Mouse (Mus musculus) layer of hippocampus, adult 9-10 months (tissue): ENCODE measurements at regions not wholly inside any gene's neighbourhood (a gene's known extent, or its start where the extent isn't known, plus 50 kb on each side); places are given as distances from the start of the nearest gene placed in this dataset.

Source experiments
- DNase-seq: peaks from one replicate; pipeline ENCODE4 v3.0.0; 2022; ENCODE audit warnings: low spot score

DNA sequence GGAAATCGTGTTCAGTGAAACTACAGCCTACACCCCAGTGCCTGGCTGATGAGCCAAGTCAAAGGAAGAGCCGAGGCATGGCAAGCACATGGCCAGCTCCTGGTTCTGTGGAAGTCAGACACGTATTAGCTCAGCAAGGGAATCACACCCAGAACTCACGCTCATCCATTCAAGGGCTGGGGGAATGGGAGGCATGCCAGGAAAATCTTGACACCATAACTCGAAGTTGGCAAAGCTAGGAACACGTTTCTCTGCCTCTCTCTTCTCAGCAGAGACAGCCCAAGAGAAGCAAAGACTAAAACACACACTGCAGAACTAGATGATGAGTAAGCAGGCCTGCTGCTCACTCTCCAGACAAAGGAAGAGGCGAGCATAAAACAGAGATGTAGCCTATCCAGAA, 53.5 kb upstream of the Ypel5 start:
- peak; percentile 12 for DNase-seq

DNA sequence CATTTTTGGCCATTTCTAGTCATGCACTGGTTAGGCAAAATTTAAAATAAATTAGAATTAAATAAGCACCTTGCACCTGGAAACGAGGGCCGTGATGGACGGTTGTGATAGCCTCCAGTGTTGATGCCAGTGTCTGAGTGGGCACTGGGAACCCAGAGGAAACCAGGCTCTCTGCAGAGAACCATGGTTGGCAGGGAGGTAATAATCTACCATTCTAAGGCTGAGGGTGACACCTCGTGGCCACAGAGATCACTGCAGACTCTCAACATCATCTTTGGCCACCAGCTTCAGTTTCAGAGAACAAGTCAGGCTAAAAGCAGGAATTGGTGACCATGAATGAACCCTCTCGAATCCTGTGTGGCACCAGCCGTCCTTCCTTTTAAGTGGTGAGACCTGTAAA, 54.5 kb upstream of the Ypel5 start:
- DNase-seq, result peak; percentile 76

DNA sequence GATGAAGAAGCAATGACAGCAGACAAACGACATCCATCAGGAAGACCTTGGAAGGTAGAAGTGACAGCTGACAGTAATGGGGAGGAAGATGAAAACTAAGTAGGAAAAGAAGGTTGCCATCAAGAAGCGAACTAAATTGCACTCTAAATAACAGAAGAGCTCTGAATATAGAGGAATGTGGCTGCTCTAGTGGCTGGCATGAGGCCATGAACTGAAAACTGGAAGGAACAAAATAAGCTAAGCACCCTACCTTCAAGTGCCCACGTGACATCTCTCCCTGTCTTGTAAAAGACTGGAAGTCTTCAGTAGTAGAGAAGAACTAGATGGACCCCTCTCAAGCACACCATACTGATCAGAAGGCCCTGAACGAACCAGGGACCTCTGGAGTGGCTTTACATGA, 68.0 kb upstream of the Ypel5 start:
- no peak for DNase-seq

DNA sequence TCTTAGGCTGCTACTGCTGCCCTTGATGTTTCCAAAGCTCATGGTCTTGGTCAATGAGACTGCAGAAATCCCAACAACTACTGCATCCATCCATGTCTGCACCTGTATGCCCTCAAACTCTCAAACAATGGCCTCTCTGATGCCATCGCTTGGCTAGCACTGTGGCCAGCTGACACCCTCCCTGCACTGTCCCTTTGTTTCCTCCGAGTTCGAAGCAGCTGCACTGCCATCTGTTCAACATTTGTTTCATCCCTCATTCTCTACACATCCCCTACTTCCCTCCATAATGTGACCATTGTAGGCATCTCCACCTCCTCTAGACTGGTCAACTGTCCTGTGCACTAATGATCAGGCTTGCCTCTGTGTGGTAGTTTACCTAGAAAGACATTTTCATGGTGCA, 75.3 kb upstream of the Ypel5 start:
- no peak for DNase-seq

DNA sequence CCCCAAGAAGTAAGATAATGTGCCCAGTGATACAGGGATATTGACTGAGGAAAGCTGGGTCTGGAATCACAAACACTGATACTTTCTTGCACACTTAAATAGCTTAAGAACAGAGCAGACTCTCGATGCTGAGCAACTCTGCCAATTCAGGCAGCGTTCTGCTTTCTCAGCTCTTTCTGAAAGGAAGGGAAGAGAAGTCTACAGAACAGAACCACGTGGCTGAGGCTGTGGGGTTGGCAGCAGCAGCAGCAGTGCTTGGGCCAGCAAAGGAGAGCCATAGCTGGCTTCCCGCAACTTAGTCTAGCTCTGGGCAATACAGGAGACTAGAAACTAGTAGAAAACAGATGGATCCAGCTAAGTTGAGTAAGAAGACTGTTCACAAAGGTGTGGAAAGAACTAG, 89.8 kb upstream of the Ypel5 start:
- DNase-seq, result no peak

DNA sequence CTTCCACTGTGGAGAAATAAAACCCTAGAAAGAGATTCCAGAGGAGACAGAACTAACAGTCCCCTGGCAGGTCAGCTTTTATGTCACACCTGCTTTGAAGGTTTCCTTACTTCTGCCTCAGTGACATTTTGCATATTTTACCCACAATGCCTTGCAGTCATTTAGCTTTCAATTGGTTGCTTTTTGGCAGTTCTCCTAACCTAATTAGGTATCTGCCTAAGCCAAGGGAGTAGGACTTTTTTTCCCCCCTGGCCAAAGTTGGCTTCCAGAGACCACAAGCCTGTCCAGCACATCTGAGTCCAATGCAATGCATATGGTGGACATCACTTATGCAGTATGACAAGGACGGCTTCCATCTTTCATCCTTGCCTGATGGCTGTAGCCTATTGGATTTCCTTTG, 103.2 kb upstream of the Ypel5 start:
- DNase-seq, result no peak

DNA sequence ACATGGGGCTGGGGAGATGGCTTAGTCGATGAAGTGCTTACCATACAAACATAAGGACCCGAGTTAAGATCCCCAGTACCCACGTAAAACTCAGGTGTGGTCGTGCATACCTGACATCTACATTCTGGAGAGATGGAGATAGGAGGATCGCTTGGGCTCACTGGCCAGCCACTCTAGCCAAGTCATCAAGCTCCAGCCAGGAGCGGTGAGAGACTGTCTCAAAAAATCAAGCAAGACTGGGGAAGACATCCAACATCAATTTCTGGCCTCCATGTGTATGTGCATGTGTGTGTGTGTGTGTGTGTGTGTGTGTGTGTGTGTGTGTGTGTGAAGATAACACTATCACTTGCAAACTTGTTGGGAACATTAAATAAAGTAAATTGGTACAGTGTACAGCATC, 104.6 kb upstream of the Ypel5 start:
- DNase-seq, result no peak

DNA sequence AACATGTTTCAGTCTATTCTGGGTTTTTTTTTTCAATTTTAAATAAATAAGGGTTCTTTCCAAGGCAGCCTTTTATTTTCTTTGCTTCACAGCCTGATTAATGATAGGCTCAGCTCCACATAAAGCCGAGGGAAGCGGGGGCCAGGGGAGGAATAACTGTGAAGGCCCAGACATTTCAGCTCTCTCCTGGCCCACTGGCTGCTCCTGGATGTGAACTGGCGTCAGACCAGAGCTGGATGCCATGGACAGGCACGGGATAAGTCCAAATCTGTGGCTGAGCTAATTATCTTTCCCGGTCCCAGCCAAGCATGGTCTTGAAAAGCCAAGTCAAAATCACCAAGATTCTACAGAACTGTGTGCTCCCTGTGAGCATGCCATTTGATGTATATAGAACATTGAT, 105.1 kb upstream of the Ypel5 start:
- DNase-seq, result no peak

DNA sequence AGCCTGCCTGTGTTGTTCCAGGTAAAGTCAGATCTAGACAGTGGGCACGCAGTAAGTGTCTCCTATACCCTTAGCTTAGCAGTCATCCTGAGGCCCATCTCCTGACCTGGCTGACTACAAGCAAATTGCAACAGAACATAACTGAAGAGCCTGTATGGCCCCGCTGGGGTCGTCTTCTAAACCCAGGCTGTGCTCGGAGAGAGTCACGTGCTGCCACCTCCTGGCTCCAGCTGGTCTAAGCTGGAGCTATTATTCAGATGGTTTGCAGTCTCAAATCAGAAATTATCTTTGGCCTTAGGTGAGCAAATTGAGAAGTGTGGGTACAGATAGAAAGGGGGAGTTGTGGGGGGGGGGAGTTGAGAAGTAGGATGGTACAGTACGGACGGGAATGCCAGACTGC, 115.5 kb upstream of the Ypel5 start:
- no peak for DNase-seq

DNA sequence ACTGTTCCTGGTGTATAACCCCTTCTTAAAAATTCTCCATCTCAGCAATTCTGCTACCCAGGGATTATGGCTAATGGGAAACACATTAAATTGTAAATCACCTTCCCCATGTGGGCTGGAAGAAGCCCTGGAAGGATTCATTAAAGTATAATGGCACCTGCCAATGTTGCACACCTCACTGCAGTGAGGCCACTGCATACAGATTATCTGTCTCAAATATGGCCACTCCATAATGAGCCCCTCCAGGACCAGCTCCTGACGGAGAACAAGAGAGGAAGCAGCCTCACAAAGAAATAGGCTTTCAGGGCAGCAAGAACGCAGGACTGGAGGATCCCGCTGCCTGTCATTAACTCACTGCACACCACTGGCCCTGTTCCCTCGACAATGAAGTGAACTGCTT, 115.2 kb upstream of the Alk start:
- no peak for DNase-seq

DNA sequence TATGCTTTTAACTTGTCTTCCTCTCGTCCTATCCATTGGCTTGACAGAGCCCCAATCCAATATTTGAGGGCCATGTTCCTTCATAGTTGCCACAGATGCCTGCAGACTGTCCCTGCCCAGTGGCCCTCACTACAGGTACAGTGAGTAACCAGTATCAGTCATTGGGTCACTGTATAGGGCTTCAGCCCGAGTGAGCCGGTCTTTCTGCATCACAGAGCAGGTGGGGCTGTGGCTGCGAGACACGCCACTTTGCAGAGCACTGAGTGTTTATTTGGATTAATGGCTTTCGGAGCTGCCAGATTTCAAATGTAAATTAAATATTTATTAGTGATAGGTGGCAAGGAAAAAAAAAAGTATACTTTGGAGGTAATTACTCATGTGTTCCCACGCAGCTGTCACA, 87.2 kb upstream of the Alk start:
- DNase-seq, result no peak

DNA sequence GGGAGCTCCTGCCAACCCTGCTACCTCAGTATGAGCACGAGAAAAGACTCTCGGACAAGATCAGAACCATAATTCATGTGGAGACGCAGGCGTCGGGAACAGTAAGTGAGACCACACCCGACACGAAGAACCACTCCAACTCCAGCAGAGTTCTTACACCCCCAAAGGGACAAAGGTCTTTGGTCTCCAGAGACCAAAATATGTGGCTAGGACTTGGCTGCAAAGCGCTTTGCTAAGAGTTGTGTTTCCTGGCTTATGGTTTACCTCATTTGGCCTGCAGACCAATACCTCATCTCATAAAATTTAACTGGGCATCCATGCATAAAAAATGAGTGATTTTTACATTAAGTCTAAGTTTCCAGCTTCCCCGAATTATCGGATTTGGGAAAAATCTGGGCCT, 85.2 kb upstream of the Alk start:
- no peak for DNase-seq

DNA sequence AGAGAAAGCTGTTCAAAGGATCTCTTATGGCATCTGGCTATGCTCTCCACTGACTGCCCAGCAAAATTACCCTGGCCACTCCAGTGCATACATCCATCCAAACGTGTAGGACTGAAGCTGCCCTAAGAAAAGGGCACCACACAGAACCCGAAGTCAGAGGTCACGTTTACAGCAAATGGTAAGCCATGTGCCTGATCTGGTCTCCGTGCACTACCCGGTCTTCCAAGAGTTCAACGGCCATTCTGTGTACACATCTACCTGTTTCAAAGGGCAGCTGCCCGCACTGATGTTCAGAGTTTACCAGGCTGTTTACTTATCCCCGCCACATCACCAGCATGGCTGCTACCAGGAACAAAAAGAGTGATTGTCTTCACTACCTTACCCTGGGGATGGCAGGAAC, 84.4 kb upstream of the Alk start:
- DNase-seq, result no peak

DNA sequence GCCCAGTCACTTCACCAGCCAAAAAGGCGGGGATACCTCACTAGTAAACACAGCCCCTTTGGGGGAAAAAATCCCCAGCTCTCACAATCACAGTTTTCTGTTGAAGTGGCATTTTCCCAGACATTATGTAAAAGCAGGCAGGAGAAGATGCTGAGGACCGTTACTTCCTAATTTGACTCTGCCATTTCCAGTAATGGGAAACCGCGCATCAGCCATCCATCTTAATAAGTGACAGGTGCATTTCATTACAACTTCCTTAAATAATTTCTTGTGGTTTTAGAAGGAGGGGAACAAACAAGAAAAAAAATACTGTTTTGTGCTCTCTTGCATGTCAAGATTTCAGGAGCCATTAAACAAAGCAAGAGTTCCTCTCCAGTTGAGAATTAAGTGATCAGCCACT, 70.2 kb upstream of the Alk start:
- DNase-seq, result no peak

DNA sequence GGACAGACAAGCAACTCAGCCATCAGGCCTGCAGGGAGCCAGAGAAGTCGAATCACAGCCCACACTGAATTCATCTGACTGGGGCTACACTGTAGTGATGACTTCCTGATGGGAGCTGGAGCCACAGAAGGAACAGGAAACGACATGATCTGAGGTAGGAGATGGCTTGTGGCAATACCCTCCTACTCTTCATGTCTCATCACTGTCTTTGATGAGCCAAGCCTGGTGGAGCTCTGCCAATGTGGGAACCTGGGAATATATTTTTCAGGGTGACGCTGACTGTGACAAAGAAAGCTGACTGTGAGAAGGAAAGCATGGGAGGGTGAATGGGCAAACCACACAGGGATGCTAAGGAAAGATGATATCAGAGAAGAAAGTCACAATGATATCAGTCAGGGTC, 67.6 kb upstream of the Alk start:
- DNase-seq, result no peak

DNA sequence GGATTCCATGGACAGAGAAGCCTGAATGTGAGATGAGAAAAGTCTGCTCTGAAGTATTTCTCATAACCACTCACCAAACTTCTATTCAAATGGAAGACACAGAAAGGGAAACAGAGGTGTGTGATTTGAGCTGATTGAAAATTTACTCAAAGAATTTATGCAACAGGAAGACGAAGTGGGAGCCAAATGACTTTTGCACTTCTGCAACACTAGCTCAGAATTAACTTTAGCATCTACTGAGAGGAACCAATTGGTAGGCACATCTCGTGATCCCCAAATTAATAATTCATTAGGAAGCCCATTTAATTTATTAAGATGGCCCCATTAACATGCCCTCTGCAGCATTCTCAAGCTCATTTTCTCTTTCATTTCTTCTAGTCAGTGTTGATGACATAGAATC, 62.5 kb upstream of the Alk start:
- DNase-seq, result no peak

DNA sequence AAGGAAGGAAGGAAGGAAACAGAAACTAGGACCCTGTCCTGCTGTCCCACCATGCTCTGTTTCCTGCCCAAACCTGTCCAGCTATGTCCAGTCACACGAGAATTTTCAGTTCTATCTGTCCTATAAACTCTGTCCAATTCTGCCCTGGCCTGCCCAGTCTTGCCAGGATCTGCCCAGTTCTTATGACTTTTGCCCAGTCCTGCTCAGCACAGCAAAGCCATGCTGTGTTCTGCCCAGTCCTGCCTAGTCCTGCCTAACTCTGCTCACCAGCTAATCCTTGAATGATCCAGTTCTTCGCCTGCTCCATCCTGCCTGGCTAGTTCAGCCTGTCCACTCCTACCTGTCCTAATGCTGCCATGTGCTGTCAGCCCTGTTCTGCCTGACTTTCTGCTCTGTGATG, 57.3 kb upstream of the Alk start:
- DNase-seq, result no peak

DNA sequence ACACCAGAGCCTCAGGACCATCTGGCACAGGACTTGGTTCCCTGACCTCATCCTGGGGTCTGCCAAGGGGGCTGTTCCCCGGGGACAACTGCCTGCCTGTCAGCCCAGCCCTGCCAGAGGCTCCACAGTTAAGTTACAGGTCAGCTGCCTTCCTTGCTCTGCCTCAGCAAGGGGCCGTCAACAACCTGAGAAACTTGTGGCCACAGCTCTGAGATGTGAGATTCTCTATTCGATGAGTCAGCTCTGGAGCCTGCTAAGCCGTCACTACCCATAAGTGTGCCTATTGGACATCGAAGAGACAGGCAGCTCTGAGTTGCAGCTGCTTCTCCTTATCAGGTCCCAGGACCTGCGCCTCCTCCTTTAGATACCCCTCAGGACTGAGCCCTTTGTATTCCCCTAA, 54.3 kb upstream of the Alk start:
- no peak for DNase-seq

DNA sequence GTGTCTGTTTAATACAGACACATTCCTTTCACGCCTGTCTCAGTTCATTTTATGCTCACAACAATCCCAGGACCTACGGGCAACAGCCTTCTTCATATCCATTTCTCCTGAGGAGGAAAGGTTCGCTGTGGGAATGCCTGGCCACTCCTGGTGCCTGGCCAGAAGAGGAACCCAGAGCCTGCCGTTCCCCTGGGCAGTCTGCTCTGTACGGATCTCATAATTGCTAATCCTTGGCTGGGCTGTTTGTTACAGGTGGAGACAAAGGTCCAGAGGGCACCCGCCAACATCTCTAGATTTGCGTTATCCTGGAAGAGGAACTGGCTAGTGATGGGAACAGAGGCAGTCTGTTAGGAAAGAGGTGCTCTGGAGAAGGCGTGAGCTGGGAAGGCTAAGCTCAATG, 53.4 kb upstream of the Alk start:
- no peak for DNase-seq
